29 mouse cellular contexts compared by ENCODE assay signal in genomic region chr6:140198036-140198435, GRCm38 (mm10).
DNase-seq lines count a peak whose midpoint lies in the region; ATAC-seq and TF ChIP-seq lines count a peak whose summit lies in the region.
"Had no signal": no experiment of that assay in that cellular context is flagged by ENCODE, and none has a peak within 500 bp of the region (broad histone marks: within the 10 kb centered on the region; RNA-seq: fewer than 3 reads in every experiment).

No protein-coding gene starts in this region.

- no peak overlapping the region for H3K9ac ChIP-seq in liver, adult 2 months (ENCODE audit: low read depth, low read length)
- H3K9ac ChIP-seq in liver, embryonic 11.5 days (ENCODE audit: low read depth, low read length) = no peak overlapping the region
- no peak overlapping the region for H3K9ac ChIP-seq in ES-Bruce4 (ENCODE audit: low read depth, poor library complexity, severe bottlenecking)
- H3K9ac ChIP-seq in ES-E14 (ENCODE audit: insufficient read depth, low read depth, low read length, poor library complexity, severe bottlenecking) = no peak overlapping the region
- H3K9ac ChIP-seq: embryonic facial prominence, embryonic 13.5 days; forebrain, embryonic 12.5 days; forebrain, embryonic 15.5 days; hindbrain, embryonic 12.5 days; hindbrain, embryonic 15.5 days; intestine, embryonic 15.5 days had no signal

- in situ Hi-C loops in ES-E14 (cut with MboI; ENCODE audit: low sequenced_read_pairs in 2 of 2, unreplicated experiment in 2 of 2) = no loop called here

- H3K27me3 ChIP-seq in liver, adult 2 months (ENCODE audit: control insufficient read depth, insufficient read depth, low read length) = no peaks in the 10 kb centered on the region
- no peaks in the 10 kb centered on the region for H3K27me3 ChIP-seq in liver, embryonic 11.5 days (replicated peaks; ENCODE audit: control insufficient read depth, insufficient read depth, low read length)
- H3K27me3 ChIP-seq in ES-Bruce4 (ENCODE audit: control insufficient read depth, insufficient read depth, low read length, poor library complexity, severe bottlenecking) = no peaks in the 10 kb centered on the region
- H3K27me3 ChIP-seq: CH12.LX; embryonic facial prominence, embryonic 13.5 days; forebrain, embryonic 12.5 days; forebrain, embryonic 15.5 days; hindbrain, embryonic 12.5 days; hindbrain, embryonic 15.5 days; intestine, embryonic 15.5 days; Patski had no signal

- 45% methylated on average over 6 of the region's 6 CpGs for WGBS in liver, adult 2 months
- WGBS in liver, embryonic 11.5 days = 75% methylated on average over 6 of the region's 6 CpGs

- peak; percentile 74; the same call in 1 of the 2 replicates for TF ChIP-seq EP300 in ES-Bruce4 (IDR thresholded peaks at IDR 0.05; ENCODE audit: insufficient read depth, low read depth, low read length)

- H3K4me1 ChIP-seq in liver, adult 2 months (ENCODE audit: control insufficient read depth, insufficient read depth, low read length) = peaks cover 17% of the 10 kb centered on the region
- H3K4me1 ChIP-seq in liver, embryonic 11.5 days (replicated peaks; ENCODE audit: control insufficient read depth, insufficient read depth, low read length) = no peaks in the 10 kb centered on the region
- peaks cover 3% of the 10 kb centered on the region for H3K4me1 ChIP-seq in ES-Bruce4 (ENCODE audit: control insufficient read depth, insufficient read depth, low read length)
- H3K4me1 ChIP-seq in ES-E14 (ENCODE audit: control insufficient read depth in 2 of 2, insufficient read depth in 2 of 2, low read length in 2 of 2, poor library complexity in 1 of 2) = peaks cover 10 to 25% of the 10 kb centered on the region in 2 experiments
- H3K4me1 ChIP-seq: forebrain, embryonic 15.5 days; hindbrain, embryonic 12.5 days had no signal

- no peak overlapping the region for H3K4me2 ChIP-seq in liver, embryonic 11.5 days
- H3K4me2 ChIP-seq: embryonic facial prominence, embryonic 13.5 days; forebrain, embryonic 12.5 days; forebrain, embryonic 15.5 days; heart, embryonic 11.5 days; hindbrain, embryonic 12.5 days; hindbrain, embryonic 15.5 days; intestine, embryonic 15.5 days had no signal

- H3K4me3 ChIP-seq in liver, adult 2 months (ENCODE audit: insufficient read depth, low read depth, low read length) = no peak overlapping the region
- H3K4me3 ChIP-seq in liver, embryonic 11.5 days (ENCODE audit: low read depth, low read length) = no peak overlapping the region
- H3K4me3 ChIP-seq in ES-Bruce4 (ENCODE audit: low read depth, low read length) (no peak overlapping the region), ES-E14 (ENCODE audit: insufficient read depth in 1 of 2, low read depth in 1 of 2, low read length in 2 of 2, poor library complexity in 1 of 2, severe bottlenecking in 1 of 2) (no peak overlapping the region)
- H3K4me3 ChIP-seq: embryonic facial prominence, embryonic 10.5 days; embryonic facial prominence, embryonic 13.5 days; erythroblast, embryonic 14.5 days; forebrain, embryonic 12.5 days; forebrain, embryonic 15.5 days; heart, adult 2 months; hindbrain, embryonic 12.5 days; hindbrain, embryonic 15.5 days; intestine, embryonic 15.5 days had no signal

- TF ChIP-seq POLR2A in liver, adult 2 months (IDR thresholded peaks at IDR 0.05; ENCODE audit: extremely low read depth, insufficient read depth, low read length) = no peak
- no peak for TF ChIP-seq POLR2A in ES-Bruce4 (IDR thresholded peaks at IDR 0.05; ENCODE audit: insufficient read depth, low read length)

- ATAC-seq in liver, embryonic 11.5 days (replicated peaks; ENCODE audit: low FRiP score) = no peak
- ATAC-seq: activated CD4-positive, CD25-positive, alpha-beta regulatory T cell, adult 4 months; forebrain, embryonic 15.5 days; intestine, embryonic 15.5 days; Patski had no signal

- no peaks in the 10 kb centered on the region for H3K79me2 ChIP-seq in liver, adult 2 months (ENCODE audit: control insufficient read depth, insufficient read depth, low read length)

- no peaks in the 10 kb centered on the region for H3K9me3 ChIP-seq in liver, embryonic 11.5 days (ENCODE audit: control insufficient read depth, low read length)
- no peaks in the 10 kb centered on the region for H3K9me3 ChIP-seq in ES-Bruce4 (replicated peaks; ENCODE audit: control insufficient read depth, insufficient read depth, low read length, poor library complexity, severe bottlenecking)
- no peaks in the 10 kb centered on the region for H3K9me3 ChIP-seq in ES-E14 (ENCODE audit: control insufficient read depth, insufficient read depth, low read depth, low read length)
- H3K9me3 ChIP-seq: embryonic facial prominence, embryonic 10.5 days; embryonic facial prominence, embryonic 13.5 days; forebrain, embryonic 12.5 days; forebrain, embryonic 15.5 days; hindbrain, embryonic 12.5 days; hindbrain, embryonic 15.5 days; intestine, embryonic 15.5 days had no signal

- peak overlapping the region; percentile 48 for H3K27ac ChIP-seq in liver, adult 2 months (replicated peaks; ENCODE audit: insufficient read depth, low read depth, low read length)
- H3K27ac ChIP-seq in liver, embryonic 11.5 days (ENCODE audit: low read depth, low read length) = no peak overlapping the region
- H3K27ac ChIP-seq in ES-Bruce4 (ENCODE audit: insufficient read depth, low read length) (no peak overlapping the region), ES-E14 (ENCODE audit: insufficient read depth, low read depth, low read length, poor library complexity, severe bottlenecking) (peak overlapping the region; percentile 35; the same call in 1 of the 2 replicates)
- H3K27ac ChIP-seq: embryonic facial prominence, embryonic 10.5 days; embryonic facial prominence, embryonic 13.5 days; forebrain, embryonic 12.5 days; forebrain, embryonic 15.5 days; heart, adult 2 months; hindbrain, embryonic 12.5 days; hindbrain, embryonic 15.5 days; intestine, embryonic 15.5 days had no signal

- DNase-seq in liver, adult 2 months (ENCODE audit: extremely low read depth, low read depth, low spot score) = peak; percentile 75
- DNase-seq in liver, embryonic 11.5 days (ENCODE audit: low spot score) = no peak
- peak; percentile 35 for DNase-seq in ES-E14 (ENCODE audit: low read depth, low spot score)
- no peak for DNase-seq in layer of hippocampus, postnatal 25 days (ENCODE audit: extremely low spot score in 1 of 2, low spot score in 1 of 2)
- DNase-seq in urinary bladder, adult 2 months (ENCODE audit: low spot score) = no peak
- DNase-seq: adrenal gland, adult 8-10 months; adrenal gland, postnatal 25 days; B cell, adult 2 months; cerebellum, adult 11-12 months; cerebellum, adult 8-10 months; cerebellum, postnatal 10 days; cerebellum, postnatal 36 days; embryo, embryonic 11 days; gastrocnemius, postnatal 25 days; heart, adult 2 months had no signal

- no peaks in the 10 kb centered on the region for H3K36me3 ChIP-seq in liver, adult 2 months (ENCODE audit: control insufficient read depth, insufficient read depth, low read length)
- no peaks in the 10 kb centered on the region for H3K36me3 ChIP-seq in liver, embryonic 11.5 days (ENCODE audit: control insufficient read depth, insufficient read depth, low read length)
- H3K36me3 ChIP-seq in ES-Bruce4 (ENCODE audit: control insufficient read depth, insufficient read depth, low read length, poor library complexity, severe bottlenecking) = no peaks in the 10 kb centered on the region
- H3K36me3 ChIP-seq in ES-E14 (ENCODE audit: control insufficient read depth, insufficient read depth, low read length, poor library complexity, severe bottlenecking) = no peaks in the 10 kb centered on the region
- H3K36me3 ChIP-seq: embryonic facial prominence, embryonic 10.5 days; embryonic facial prominence, embryonic 13.5 days; forebrain, embryonic 12.5 days; forebrain, embryonic 15.5 days; G1E; hindbrain, embryonic 12.5 days; hindbrain, embryonic 15.5 days; intestine, embryonic 15.5 days had no signal

- no peak for TF ChIP-seq CTCF in liver, adult 2 months (IDR thresholded peaks at IDR 0.05; ENCODE audit: low read depth, low read length)
- no peak for TF ChIP-seq CTCF in ES-Bruce4 (IDR thresholded peaks at IDR 0.05; ENCODE audit: low read depth, low read length)

TF ChIP-seq in ES-E14, 5 proteins besides CTCF, POLR2A, EP300 and RAD21:
- TF ChIP-seq HCFC1 (IDR thresholded peaks at IDR 0.05; ENCODE audit: borderline replicate concordance, insufficient read depth, low read length) (no peak), MAFK (IDR thresholded peaks at IDR 0.05; ENCODE audit: insufficient read depth, low read depth, low read length) (no peak), CHD2 (IDR thresholded peaks at IDR 0.05; ENCODE audit: low read depth, low read length) (no peak), ZC3H11A (IDR thresholded peaks at IDR 0.05; ENCODE audit: borderline replicate concordance, low read depth, low read length) (no peak), ZNF384 (IDR thresholded peaks at IDR 0.05; ENCODE audit: low read depth, low read length) (no peak)

Comparison
In these comparisons a context has a peak if more than half of its experiments do, and no peak if none do; other contexts are left out.
1. DNase-seq: peak in liver, adult 2 months (single experiment) and ES-E14 (single experiment); none in liver, embryonic 11.5 days (single experiment), layer of hippocampus, postnatal 25 days (0 of 2) and urinary bladder, adult 2 months (single experiment).
2. H3K27ac ChIP-seq: peak in liver, adult 2 months (single experiment) and ES-E14 (single experiment); none in liver, embryonic 11.5 days (single experiment) and ES-Bruce4 (single experiment).